Mouse (Mus musculus) cortical plate, adult 2 months (tissue): ENCODE results near the gene Tssk6.

ENCODE experiments used
- CTCF ChIP-seq: fragments of 200-500 bp; IDR thresholded peaks from 2 replicates; pipeline ENCODE4 v1.5.1; 2011; ENCODE audit warnings: mild to moderate bottlenecking, control low read depth, low read length; ENCODE audit not compliant: insufficient read depth; ENCODE audit errors: extremely low read depth
- POLR2A ChIP-seq: fragments of 200-500 bp; IDR thresholded peaks from 2 replicates; pipeline ENCODE4 v1.6.1; 2011; ENCODE audit warnings: mild to moderate bottlenecking, low read length, control low read depth; ENCODE audit not compliant: insufficient read depth; ENCODE audit errors: extremely low read depth

GRCm38 (mm10) chr8:69923986-69924385, 22.0 kb downstream of the Tssk6 start:
- TF ChIP-seq CTCF (no peak), POLR2A (no peak)
